Mouse (Mus musculus) bone marrow macrophage, adult 2 months (primary cell): ENCODE results near the gene Med12l.

ENCODE experiments used
- CTCF ChIP-seq: IDR thresholded peaks from 2 replicates; pipeline ENCODE4 v1.5.1; 2012; ENCODE audit warnings: low read depth, mild to moderate bottlenecking, low read length, moderate library complexity
- POLR2A ChIP-seq: IDR thresholded peaks from 2 replicates; pipeline ENCODE4 v1.6.1; 2012; ENCODE audit warnings: mild to moderate bottlenecking, low read depth, low read length, borderline replicate concordance

DNA sequence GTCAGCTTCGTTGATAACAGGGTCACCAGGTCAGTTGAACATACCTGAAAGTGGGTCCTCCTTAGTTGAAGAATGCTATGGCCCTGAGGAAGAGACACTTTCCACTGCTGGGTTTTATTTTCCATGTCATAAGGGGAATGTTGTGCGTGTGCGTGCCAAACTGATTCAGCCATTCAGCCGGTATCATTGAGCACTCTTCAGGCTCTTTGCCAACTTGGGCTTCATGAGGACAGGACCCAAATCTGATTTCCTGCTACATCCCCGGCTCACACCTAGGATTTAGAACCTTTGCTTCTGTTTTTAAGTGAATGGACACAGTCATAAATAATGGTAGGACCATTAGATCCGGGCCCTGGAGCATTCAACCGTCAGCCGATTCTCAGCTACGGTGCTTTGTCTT is 10.9 kb downstream of the Med12l start:
- TF ChIP-seq POLR2A (no peak), CTCF (no peak)
